Mouse (Mus musculus): ENCODE data around the gene Bcl2.

GRCm38 (mm10) chr1:106542731-106543130 is 171.3 kb downstream of the Bcl2 start:
- TF ChIP-seq CTCF (IDR thresholded peaks at IDR 0.05; ENCODE audit: borderline replicate concordance, insufficient read depth, low read length) (peak; percentile 54; the same call in 1 of the 2 replicates), POLR2A (IDR thresholded peaks at IDR 0.05; ENCODE audit: low read depth, low read length) (no peak)
